Mouse (Mus musculus) cerebellum, adult 9-11 months (tissue): ENCODE measurements around the gene Rbm5.

Experiments
- DNase-seq: peaks from one replicate; pipeline ENCODE4 v3.0.0; 2022

The Rbm5 gene

DNA sequence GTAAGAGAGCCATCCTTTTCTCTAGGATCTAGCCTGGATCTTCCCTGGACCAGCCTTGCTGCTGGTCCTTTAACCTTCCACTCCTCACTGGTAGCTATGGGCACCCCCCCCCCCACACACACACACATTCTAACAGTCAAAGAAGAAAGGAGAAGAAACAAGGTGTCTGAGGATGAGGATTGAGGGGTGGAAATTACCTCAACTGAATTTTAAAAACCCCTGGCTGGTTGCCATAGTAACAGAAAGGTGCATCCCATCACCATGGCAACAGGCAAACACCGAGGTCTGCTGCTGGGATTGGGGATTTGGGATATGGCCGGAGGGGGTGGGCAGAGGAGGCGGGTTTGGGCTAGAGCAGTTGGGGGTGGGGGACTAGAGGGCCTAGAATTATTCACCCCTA is 41.1 kb downstream of the Rbm5 start:
- DNase-seq = no peak

GRCm38 (mm10) chr9:107728919-107729670 is 41.7 kb downstream of the Rbm5 start:
- no peak for DNase-seq

DNA sequence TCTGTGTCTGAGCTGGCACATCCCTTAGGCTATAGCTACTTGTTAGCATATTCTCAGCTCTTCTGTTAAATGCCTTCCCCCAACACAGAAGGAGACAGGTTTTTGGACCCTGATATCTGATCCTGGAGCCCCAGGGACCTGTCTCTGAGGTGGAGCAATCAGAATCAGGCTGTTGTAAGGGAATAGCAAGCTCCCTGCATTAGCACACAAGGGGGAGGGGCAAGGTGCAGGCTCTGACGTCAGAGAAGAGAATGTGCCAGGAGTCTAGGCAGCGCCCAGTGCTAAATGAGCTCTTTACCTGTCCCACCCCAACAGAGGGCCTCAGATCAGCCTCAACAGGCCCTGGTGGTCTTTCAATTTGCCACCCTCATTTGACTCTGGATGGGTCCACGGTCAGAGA is 43.8 kb downstream of the Rbm5 start:
- DNase-seq = peak; percentile 5

GRCm38 (mm10) chr9:107724796-107725195 is 46.0 kb downstream of the Rbm5 start:
- DNase-seq = no peak

DNA sequence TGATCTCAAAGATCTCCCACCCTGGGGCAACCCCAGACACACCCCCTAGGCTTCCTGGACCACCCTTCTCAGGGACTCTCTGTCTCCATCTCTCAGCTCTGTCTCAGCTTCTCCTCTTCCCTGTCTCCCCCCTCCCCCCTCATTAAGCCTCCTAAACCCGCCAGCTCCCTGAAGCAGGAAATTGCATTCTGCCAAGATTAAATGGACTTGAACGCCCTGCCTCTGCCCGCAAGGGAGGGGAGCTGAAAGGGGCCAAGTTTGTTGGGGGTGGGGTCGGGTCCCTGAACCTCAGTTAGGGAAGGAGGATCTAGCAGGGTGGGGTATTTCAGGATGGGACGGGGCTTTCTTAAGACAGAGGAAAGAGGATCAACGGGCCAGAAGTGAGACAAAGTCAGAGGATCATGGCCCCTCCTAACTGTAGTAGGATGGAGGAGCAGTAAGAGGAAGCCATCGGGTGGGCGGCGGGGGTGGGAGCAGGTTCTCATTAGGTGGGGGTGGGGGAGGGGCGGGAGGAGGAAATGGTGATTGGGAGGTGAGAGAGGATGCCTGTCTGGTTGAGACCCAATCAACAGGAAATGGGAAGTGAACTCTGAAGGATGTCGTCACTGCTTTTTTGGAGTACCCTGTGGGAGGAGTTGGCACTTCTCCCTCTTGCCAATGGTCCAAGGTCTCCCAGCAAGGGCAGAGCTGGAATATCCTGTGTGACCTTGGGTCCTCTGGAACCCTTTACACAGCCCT is 46.8 kb downstream of the Rbm5 start:
- DNase-seq = peak; percentile 6

- DNase-seq = no peak
Measured at GRCm38 (mm10) chr9:107723292-107723691, 47.5 kb downstream of the Rbm5 start.

DNA sequence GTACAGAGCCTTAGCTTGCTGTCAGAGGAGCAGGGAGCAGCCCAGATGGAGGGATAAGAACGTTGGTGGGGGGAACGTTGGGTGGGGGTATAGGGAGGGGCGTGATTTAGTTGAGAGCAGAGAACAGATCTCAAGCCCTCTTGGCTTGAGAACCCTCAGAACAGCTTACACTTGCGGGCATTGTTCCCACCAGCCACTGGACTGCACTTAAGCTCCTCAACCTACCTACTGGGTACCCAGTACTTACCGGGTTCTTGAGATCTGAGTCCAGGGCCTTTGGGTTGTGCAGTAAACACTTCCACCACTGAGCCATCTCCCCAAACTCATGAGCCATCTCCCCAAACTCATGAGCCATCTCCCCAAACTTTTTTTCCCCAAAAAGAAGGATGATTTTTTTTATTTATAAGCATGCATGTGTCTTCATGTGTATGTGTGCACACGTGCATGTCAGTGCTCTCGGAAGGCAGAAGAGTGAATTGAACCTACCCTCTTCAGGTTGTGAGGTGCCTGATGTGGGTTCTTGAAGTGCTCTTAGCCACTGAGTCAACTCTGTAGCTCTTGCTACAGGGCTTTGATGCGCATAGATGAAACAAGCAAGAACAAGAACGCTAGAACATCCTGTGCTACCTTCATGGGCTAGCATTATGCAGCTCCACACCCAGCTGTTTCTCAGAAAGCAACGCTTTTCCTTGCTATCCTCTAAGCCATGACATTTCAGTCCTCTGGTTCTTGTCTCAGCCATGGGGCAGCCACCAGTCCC is 51.8 kb downstream of the Rbm5 start:
- DNase-seq = no peak

- DNase-seq = peak; percentile 49
Measured at GRCm38 (mm10) chr9:107716951-107717350, 53.8 kb downstream of the Rbm5 start.

DNA sequence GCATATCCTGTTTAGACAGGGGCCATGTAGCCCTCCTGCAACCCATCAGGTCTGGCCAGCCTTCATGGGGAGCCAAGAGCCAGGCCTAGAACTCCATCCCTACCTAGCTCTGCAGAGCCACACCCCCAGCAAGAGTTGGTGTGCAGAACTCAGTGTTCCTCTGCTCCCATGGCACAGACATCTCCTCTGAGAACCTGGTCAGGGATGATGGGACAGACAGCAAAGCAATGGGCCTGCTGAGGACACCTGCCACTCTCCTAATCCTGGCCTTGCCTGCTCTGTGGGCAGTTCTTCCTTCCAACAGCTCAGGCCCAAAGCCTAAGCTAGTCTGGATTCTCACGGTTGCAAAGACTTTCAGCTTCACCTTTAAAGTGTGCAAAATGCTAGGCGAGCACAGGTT is 55.2 kb downstream of the Rbm5 start:
- peak; percentile 71 for DNase-seq

DNA sequence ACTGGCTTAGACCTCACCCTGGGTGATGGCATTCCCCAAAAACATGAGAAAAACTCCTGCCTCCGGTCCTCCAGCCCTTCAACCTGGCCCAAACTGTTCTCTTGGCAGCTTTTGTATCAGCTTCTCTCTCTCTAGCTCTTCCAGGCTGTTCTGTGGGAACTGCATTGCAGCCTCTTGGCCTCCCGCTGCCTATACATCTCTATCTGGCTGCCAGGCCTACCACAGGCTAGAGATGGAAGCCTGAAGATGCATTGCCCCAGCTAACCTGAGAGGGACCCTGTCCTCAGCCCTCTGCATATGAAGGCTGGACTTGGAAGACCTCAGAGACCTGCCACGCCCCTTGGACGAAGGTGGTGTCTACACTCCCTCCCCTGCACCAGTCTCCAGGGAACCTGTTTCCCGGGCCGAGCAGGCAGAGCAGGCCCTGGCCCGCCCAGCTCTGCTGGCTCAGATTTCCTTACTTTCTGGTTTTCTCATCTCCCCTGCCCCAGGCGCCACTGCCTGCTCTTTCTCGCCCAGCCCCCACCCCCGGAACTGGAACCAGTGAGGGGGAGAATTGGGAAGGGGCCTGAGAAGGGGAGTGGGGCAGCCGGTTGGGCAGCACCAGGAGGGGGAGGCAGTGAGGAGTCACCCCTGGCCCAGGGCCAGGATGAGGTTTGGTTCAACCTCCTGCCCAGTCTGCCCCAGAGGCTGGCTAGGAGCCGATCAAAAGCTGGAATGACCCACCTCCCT is 56.4 kb downstream of the Rbm5 start:
- peak; percentile 76 for DNase-seq

- DNase-seq = peak; percentile 88
Measured at GRCm38 (mm10) chr9:107709697-107710483, 60.9 kb downstream of the Rbm5 start, which contains the start of gene Sema3f. Gene Sema3f, minus strand, starts transcription at chr9:107710475.

GRCm38 (mm10) chr9:107709096-107709696 is 61.6 kb downstream of the Rbm5 start:
- peak; percentile 52 for DNase-seq

GRCm38 (mm10) chr9:107708439-107709095 is 62.2 kb downstream of the Rbm5 start:
- peak; percentile 59 for DNase-seq

DNA sequence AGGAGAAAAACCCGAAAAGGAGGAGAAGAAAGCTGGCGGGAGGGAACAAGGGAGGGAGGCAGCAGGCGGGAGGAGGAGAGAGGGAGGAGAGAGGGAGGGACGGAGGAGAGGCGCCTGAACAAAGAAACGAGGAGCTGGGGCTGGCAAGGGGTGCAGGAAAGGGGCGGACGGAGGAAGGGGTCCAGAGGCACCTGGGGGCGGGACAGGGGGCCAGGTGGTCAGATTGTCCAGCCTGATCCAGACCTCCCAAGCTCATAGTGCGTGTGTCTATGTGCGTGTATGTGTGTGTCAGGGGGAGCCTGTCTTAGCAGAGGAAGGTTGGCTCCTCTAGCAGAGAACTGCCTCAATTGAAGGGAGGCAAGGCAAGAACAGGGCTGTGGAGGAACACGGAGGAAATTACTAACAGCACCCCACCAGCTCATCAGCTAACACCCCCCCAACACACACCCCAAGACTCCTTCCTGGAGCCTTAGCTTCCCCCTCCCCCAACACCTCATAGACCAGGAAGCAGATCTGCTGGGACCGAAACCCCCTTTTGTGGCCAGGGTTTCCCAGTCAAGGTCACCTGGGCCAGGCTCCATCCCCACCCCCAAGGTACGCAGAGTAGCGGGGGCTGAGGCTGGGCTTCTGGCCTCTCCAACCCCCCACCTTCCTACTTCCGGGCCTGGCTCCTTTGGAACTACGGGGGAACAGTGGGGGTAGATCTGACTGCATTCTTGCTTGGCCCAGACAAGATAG is 62.9 kb downstream of the Rbm5 start:
- DNase-seq = peak; percentile 57

DNA sequence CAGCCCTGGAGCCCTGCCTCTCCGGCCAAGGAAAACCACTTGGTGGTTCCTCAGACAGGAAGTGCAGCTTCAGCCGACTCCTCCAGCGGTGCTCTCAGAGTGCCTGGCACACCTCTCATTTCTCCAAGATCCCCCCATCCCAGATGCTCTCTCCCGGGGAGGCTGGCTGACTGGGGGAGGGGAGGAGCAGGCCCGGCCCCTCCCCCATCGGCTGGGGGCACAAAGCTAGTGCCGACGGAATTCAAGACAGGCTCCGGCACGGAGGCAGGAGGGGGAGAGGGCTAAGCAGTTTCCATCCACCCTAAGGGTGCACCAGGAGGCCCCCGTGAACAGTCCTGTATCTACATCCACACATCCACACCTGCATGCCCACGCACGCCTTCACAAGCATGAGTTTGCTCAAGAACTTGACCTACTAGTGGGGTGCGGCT is 64.0 kb downstream of the Rbm5 start:
- DNase-seq = peak; percentile 48

GRCm38 (mm10) chr9:107703337-107704122 is 67.3 kb downstream of the Rbm5 start:
- DNase-seq = peak; percentile 52

GRCm38 (mm10) chr9:107702606-107703185 is 68.1 kb downstream of the Rbm5 start:
- peak; percentile 43 for DNase-seq

DNA sequence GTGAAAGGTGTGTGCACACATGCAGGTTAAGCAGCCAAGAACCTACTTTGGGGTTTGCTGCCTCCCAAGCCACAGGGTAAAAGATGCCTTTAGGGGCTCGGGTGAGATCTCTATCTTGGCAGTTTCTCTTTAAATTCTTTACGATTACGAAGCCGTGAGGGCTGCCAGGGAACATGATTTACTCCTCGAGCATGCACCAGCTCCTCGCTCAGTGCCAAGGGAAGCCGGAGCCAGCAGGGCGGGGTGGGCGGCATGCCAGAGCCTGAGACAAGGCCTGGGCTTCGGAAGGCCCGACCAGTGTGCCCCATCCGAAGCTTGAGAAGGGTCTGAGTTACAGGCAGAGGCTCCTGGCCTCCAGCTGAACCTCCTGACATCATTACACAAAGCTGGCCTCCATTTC is 69.2 kb downstream of the Rbm5 start:
- peak; percentile 90 for DNase-seq

DNA sequence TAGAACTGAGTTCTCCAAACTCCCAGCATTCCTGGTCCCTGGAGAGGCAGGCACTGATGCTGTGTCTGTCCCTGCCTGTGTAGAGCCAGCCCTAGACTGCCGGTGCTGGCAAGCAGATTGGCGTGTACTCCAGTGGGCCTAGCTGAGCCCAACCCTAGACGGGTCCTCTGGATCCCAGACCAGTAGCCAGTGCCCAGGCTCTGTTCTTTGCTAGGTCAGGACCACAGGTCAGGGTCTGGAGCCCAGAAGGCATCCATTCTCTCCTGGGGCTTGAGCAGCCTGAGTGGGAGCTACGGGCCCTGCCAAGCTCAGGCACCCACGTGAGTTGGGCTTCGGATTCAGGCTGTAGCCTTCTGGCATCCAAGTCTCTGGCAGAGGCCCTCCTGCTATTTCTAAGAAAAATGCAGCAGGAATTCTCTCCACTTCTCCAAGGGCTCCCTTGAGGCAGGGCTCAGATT is 70.7 kb downstream of the Rbm5 start:
- peak; percentile 50 for DNase-seq
